Mouse (Mus musculus): Measurements from ENCODE around the gene Gtf3c5.

Gene Gtf3c5

GRCm38 (mm10) chr2:28607341-28608165 lies 24.0 kb upstream of the Gtf3c5 start:
- no peak for DNase-seq

GRCm38 (mm10) chr2:28606601-28607340 lies 23.2 kb upstream of the Gtf3c5 start:
- no peak for DNase-seq

GRCm38 (mm10) chr2:28605789-28606541 lies 22.4 kb upstream of the Gtf3c5 start:
- DNase-seq = no peak

GRCm38 (mm10) chr2:28603542-28603941 lies 20.0 kb upstream of the Gtf3c5 start:
- DNase-seq = no peak

- no peak for DNase-seq
Observed at GRCm38 (mm10) chr2:28601720-28602590, 18.4 kb upstream of the Gtf3c5 start.

- no peak for DNase-seq
Observed at GRCm38 (mm10) chr2:28599569-28599900, 16.0 kb upstream of the Gtf3c5 start.

GRCm38 (mm10) chr2:28598692-28599568 lies 15.4 kb upstream of the Gtf3c5 start:
- DNase-seq = no peak

- no peak for DNase-seq
Observed at GRCm38 (mm10) chr2:28597733-28598547, 14.4 kb upstream of the Gtf3c5 start.

GRCm38 (mm10) chr2:28596998-28597397 lies 13.4 kb upstream of the Gtf3c5 start:
- DNase-seq = no peak

GRCm38 (mm10) chr2:28596021-28596420 lies 12.5 kb upstream of the Gtf3c5 start:
- no peak for DNase-seq

- peak; percentile 83 to 86 for DNase-seq
Observed at GRCm38 (mm10) chr2:28592809-28593208, 9.3 kb upstream of the Gtf3c5 start.

- DNase-seq = no peak
Observed at GRCm38 (mm10) chr2:28591479-28591878, 7.9 kb upstream of the Gtf3c5 start.

- no peak for DNase-seq
Observed at GRCm38 (mm10) chr2:28588574-28588973, 5.0 kb upstream of the Gtf3c5 start.

- DNase-seq = no peak
Observed at GRCm38 (mm10) chr2:28585730-28586129, 2.2 kb upstream of the Gtf3c5 start.

- DNase-seq = peak; percentile 87 to 89
Observed at GRCm38 (mm10) chr2:28585043-28585571, 1.6 kb upstream of the Gtf3c5 start.

- peak; percentile 90 to 92 for DNase-seq
Observed at GRCm38 (mm10) chr2:28582647-28583353, 751 bp downstream of the Gtf3c5 start.

- peak; percentile 68 to 70 for DNase-seq
Observed at GRCm38 (mm10) chr2:28578003-28578402, 5.5 kb downstream of the Gtf3c5 start.

- no peak for DNase-seq
Observed at GRCm38 (mm10) chr2:28576815-28577214, 6.7 kb downstream of the Gtf3c5 start.

- no peak for DNase-seq
Observed at GRCm38 (mm10) chr2:28575341-28575740, 8.2 kb downstream of the Gtf3c5 start.

- no peak for DNase-seq
Observed at GRCm38 (mm10) chr2:28569903-28570302, 13.6 kb downstream of the Gtf3c5 start.
